Mouse (Mus musculus) T-helper 2 cell (primary cell): ENCODE measurements around the gene S100b.

Experiments used
- in situ Hi-C: fragments of 300-600 bp; cut with MboI, MseI; formaldehyde crosslinking; loops from one replicate; pipeline ENCODE4 v1.15.1; 2025; ENCODE audit warnings: high pct_unique_total_duplicates

The S100b gene

GRCm38 (mm10) chr10:76253536-76253935 lies at the start of gene S100b:
Gene S100b (plus strand): TSS chr10:76253853.
- in situ Hi-C loops: no loop called here

- in situ Hi-C loops: loop anchor here (5.0 kb wide), 1 partner anchor 80 kb away; no protein-coding TSS in a partner anchor
Measured at GRCm38 (mm10) chr10:76207262-76207796, 46.3 kb upstream of the S100b start.

- in situ Hi-C loops: loop anchor here (5.0 kb wide), 1 partner anchor 82 kb away; no protein-coding TSS in a partner anchor
Measured at GRCm38 (mm10) chr10:76209241-76209640, 44.4 kb upstream of the S100b start.

GRCm38 (mm10) chr10:76210806-76211205 lies 42.8 kb upstream of the S100b start:
- in situ Hi-C loops: no loop called here

- in situ Hi-C loops: no loop called here
Measured at GRCm38 (mm10) chr10:76212121-76212520, 41.5 kb upstream of the S100b start.

- in situ Hi-C loops: no loop called here
Measured at GRCm38 (mm10) chr10:76214161-76214560, 39.5 kb upstream of the S100b start.

GRCm38 (mm10) chr10:76217056-76217455 lies 36.6 kb upstream of the S100b start:
- in situ Hi-C loops: no loop called here

GRCm38 (mm10) chr10:76218240-76218639 lies 35.4 kb upstream of the S100b start:
- in situ Hi-C loops: no loop called here

- in situ Hi-C loops: no loop called here
Measured at GRCm38 (mm10) chr10:76225944-76226343, 27.7 kb upstream of the S100b start.

GRCm38 (mm10) chr10:76229627-76230026 lies 24.0 kb upstream of the S100b start:
- in situ Hi-C loops: no loop called here

- in situ Hi-C loops: no loop called here
Measured at GRCm38 (mm10) chr10:76237341-76238225, 16.1 kb upstream of the S100b start, which contains the start of gene Prmt2. Gene Prmt2 (minus strand): TSS chr10:76237865.

GRCm38 (mm10) chr10:76239401-76239800 lies 14.3 kb upstream of the S100b start:
- in situ Hi-C loops: no loop called here

- in situ Hi-C loops: no loop called here
Measured at GRCm38 (mm10) chr10:76245106-76245505, 8.5 kb upstream of the S100b start.

- in situ Hi-C loops: no loop called here
Measured at GRCm38 (mm10) chr10:76246601-76247000, 7.1 kb upstream of the S100b start.

- in situ Hi-C loops: no loop called here
Measured at GRCm38 (mm10) chr10:76247960-76248646, 5.5 kb upstream of the S100b start.

- in situ Hi-C loops: no loop called here
Measured at GRCm38 (mm10) chr10:76248647-76248968, 5.0 kb upstream of the S100b start.

GRCm38 (mm10) chr10:76250870-76251269 lies 2.8 kb upstream of the S100b start:
- in situ Hi-C loops: no loop called here

- in situ Hi-C loops: no loop called here
Measured at GRCm38 (mm10) chr10:76253079-76253478, 574 bp upstream of the S100b start.

GRCm38 (mm10) chr10:76255617-76256016 lies 2.0 kb downstream of the S100b start:
- in situ Hi-C loops: no loop called here

- in situ Hi-C loops: no loop called here
Measured at GRCm38 (mm10) chr10:76257231-76257630, 3.6 kb downstream of the S100b start.

- in situ Hi-C loops: no loop called here
Measured at GRCm38 (mm10) chr10:76257719-76258390, 4.2 kb downstream of the S100b start.
